Mouse (Mus musculus): ENCODE measurements around the gene Olfr937. TPM values are rescaled to one million over a fixed set of nuclear protein-coding genes. Genes with fewer than 3 reads are reported as not detected.

The Olfr937 gene
- not detected in 2 replicates for polyA plus RNA-seq (2012; rRNA removed)

DNA sequence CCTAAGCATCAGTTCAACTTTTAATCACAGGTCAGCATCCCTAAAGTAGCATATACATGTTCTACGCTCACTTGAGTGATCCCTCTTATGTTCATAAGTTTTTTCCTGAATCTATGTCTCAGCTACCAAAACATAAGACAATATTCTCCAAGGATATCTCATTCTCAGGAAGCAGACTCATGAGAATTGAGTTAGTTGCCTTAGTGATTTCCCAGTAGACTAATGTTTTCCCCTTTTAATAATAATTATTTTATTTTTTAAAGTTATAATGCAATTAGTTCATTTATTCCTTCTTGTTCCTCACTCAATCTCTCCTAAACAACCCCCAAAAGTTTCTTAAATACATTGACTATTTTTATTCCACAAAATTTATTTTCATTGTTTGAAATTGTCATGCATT is at the start of gene Olfr937:
Gene Olfr937, minus strand, starts transcription at position 101 of the 400 bp plus-strand sequence.

DNA sequence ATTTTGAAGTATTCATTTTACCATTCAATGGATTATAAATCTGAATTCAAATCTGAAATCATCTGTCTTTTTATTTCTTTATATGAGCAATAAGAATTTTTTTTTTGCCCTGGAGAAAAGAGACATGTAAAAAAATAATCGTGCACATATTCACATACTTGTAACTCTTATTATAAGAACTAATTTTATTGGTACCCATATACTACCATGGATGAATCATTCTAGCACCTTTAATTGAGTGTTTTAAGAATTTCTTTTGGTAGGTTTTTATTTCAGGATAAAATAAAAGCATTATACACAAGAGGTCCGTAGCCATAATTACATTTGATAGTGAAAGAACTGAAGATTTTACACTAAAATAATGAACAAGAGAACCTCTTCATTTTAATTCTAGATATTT is 14.0 kb upstream of the Olfr937 start, which contains the start of gene Olfr938:
Gene Olfr938, minus strand, starts transcription at position 101 of the 400 bp plus-strand sequence.

DNA sequence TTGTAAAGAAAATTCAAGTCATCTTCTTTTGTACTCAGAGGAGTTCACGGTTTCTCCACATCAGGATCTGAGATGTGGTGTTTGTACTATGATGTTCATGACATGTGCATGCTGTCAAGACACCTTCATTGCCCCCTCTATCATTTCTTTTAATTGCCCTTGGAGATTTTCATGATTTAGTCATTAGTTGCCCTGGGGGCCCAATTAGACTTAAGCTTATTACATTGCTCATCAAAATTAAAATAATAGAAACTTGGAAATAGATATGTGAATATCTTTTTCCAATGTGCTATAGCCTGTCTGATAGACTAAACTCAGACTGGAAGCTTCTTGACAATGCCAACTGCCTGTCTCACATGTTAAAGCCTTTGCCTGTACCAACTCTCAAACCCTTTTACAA is 41.5 kb downstream of the Olfr937 start, which contains the start of gene Olfr146:
Gene Olfr146, minus strand, starts transcription at position 101 of the 400 bp plus-strand sequence.

Other genes with a start within 250 kb of the Olfr937 start
- not detected in 2 replicates for gene Olfr923, start 238.4 kb downstream of the Olfr937 start, polyA plus RNA-seq (2012; rRNA removed)
- not detected in 2 replicates for gene Olfr924, start 220.5 kb downstream of the Olfr937 start, polyA plus RNA-seq (2012; rRNA removed)
- gene Olfr26, start 209.9 kb downstream of the Olfr937 start, polyA plus RNA-seq (2012; rRNA removed): not detected in 2 replicates
- not detected in 2 replicates for gene Olfr926, start 187.8 kb downstream of the Olfr937 start, polyA plus RNA-seq (2012; rRNA removed)
- not detected in 2 replicates for gene Olfr930, start 135.1 kb downstream of the Olfr937 start, polyA plus RNA-seq (2012; rRNA removed)
- not detected in 2 replicates for gene Olfr933, start 92.6 kb downstream of the Olfr937 start, polyA plus RNA-seq (2012; rRNA removed)
- not detected in 2 replicates for gene Olfr934, start 76.6 kb downstream of the Olfr937 start, polyA plus RNA-seq (2012; rRNA removed)
- not detected in 2 replicates for gene Olfr935, start 65.3 kb downstream of the Olfr937 start, polyA plus RNA-seq (2012; rRNA removed)
- not detected in 2 replicates for gene Olfr146, start 41.6 kb downstream of the Olfr937 start, polyA plus RNA-seq (2012; rRNA removed)
- gene Olfr938, start 13.9 kb upstream of the Olfr937 start, polyA plus RNA-seq (2012; rRNA removed): not detected in 2 replicates
- gene Olfr27, start 63.2 kb upstream of the Olfr937 start, polyA plus RNA-seq (2012; rRNA removed): not detected in 2 replicates
- gene Olfr943, start 101.4 kb upstream of the Olfr937 start, polyA plus RNA-seq (2012; rRNA removed): not detected in 2 replicates
- not detected in 2 replicates for gene Olfr944, start 137.0 kb upstream of the Olfr937 start, polyA plus RNA-seq (2012; rRNA removed)
- not detected in 2 replicates for gene Olfr1537, start 185.0 kb upstream of the Olfr937 start, polyA plus RNA-seq (2012; rRNA removed)
- gene Olfr945, start 211.9 kb upstream of the Olfr937 start, polyA plus RNA-seq (2012; rRNA removed): not detected in 2 replicates